Mouse (Mus musculus): Measurements from ENCODE around the gene Rxra. TPM values are rescaled to one million over a fixed set of nuclear protein-coding genes. Genes with fewer than 3 reads are reported as not detected.
A peak's percentile ranks its signal among the peaks of the same experiment; 100 is the strongest.

The Rxra gene
- total and polyA plus RNA-seq, 2 experiments from 2014 or later: 2.1 to 19.3 TPM

- no peak for ATAC-seq
- Histone ChIP-seq H3K36me3 (ENCODE audit: insufficient read depth) (no peaks in the 10 kb centered on the region), H3K9ac (no peak overlapping the region), H3K27me3 (ENCODE audit: insufficient read depth, low read length) (no peaks in the 10 kb centered on the region), H3K4me3 (ENCODE audit: low read depth, low read length) (no peak overlapping the region), H3K27ac (ENCODE audit: low read depth, low read length) (no peak overlapping the region), H3K4me1 (ENCODE audit: insufficient read depth) (no peaks in the 10 kb centered on the region), H3K9me3 (ENCODE audit: low read length) (no peaks in the 10 kb centered on the region), H3K4me2 (ENCODE audit: low read depth) (no peak overlapping the region)
- WGBS: 31% methylated on average over 5 of the region's 5 CpGs
- TF ChIP-seq CTCF (IDR thresholded peaks at IDR 0.05; ENCODE audit: low read depth): no peak
- DNase-seq: no peak
These were observed 5.5 kb upstream of the Rxra start for GRCm38 (mm10) chr2:27670746-27671145.

- ATAC-seq (peak; percentile 50), DNase-seq (no peak)
- Histone ChIP-seq H3K27me3 (ENCODE audit: insufficient read depth, low read length) (no peaks in the 10 kb centered on the region), H3K9ac (no peak overlapping the region), H3K36me3 (ENCODE audit: insufficient read depth) (no peaks in the 10 kb centered on the region), H3K4me3 (ENCODE audit: low read depth, low read length) (no peak overlapping the region), H3K9me3 (ENCODE audit: low read length) (no peaks in the 10 kb centered on the region), H3K4me2 (ENCODE audit: low read depth) (no peak overlapping the region), H3K27ac (ENCODE audit: low read depth, low read length) (no peak overlapping the region), H3K4me1 (ENCODE audit: insufficient read depth) (no peaks in the 10 kb centered on the region)
- 5% methylated on average over 3 of the region's 3 CpGs for WGBS
- TF ChIP-seq CTCF (IDR thresholded peaks at IDR 0.05; ENCODE audit: low read depth): no peak
These were observed 4.6 kb upstream of the Rxra start for GRCm38 (mm10) chr2:27671633-27672091.

GRCm38 (mm10) chr2:27676478-27677325, 462 bp downstream of the Rxra start:
- peak; percentile 59 for DNase-seq
- peaks cover 7% of the 10 kb centered on the region; the same call in 1 of the 2 replicates for H3K4me1 ChIP-seq (ENCODE audit: insufficient read depth)
- H3K27me3 ChIP-seq (ENCODE audit: insufficient read depth, low read length): no peaks in the 10 kb centered on the region
- WGBS: 2% methylated on average over 37 of the region's 106 CpGs
- ATAC-seq: peak; percentile 53
- TF ChIP-seq CTCF (IDR thresholded peaks at IDR 0.05; ENCODE audit: low read depth): no peak
- H3K4me3 ChIP-seq (ENCODE audit: low read depth, low read length): peak overlapping the region; percentile 83
- peak overlapping the region; percentile 67 for H3K27ac ChIP-seq (ENCODE audit: low read depth, low read length)
- no peaks in the 10 kb centered on the region for H3K9me3 ChIP-seq (ENCODE audit: low read length)
- H3K9ac ChIP-seq: peak overlapping the region; percentile 72
- H3K4me2 ChIP-seq (ENCODE audit: low read depth): peak overlapping the region; percentile 96
- no peaks in the 10 kb centered on the region for H3K36me3 ChIP-seq (ENCODE audit: insufficient read depth)

GRCm38 (mm10) chr2:27677411-27678310, 1.4 kb downstream of the Rxra start:
- peak overlapping the region; percentile 72 for H3K9ac ChIP-seq
- DNase-seq: peak; percentile 56
- H3K9me3 ChIP-seq (ENCODE audit: low read length): no peaks in the 10 kb centered on the region
- H3K27me3 ChIP-seq (ENCODE audit: insufficient read depth, low read length): no peaks in the 10 kb centered on the region
- peak overlapping the region; percentile 83 for H3K4me3 ChIP-seq (ENCODE audit: low read depth, low read length)
- 2% methylated on average over 67 of the region's 77 CpGs for WGBS
- TF ChIP-seq CTCF (IDR thresholded peaks at IDR 0.05; ENCODE audit: low read depth): no peak
- H3K4me2 ChIP-seq (ENCODE audit: low read depth): peak overlapping the region; percentile 96
- no peaks in the 10 kb centered on the region for H3K36me3 ChIP-seq (ENCODE audit: insufficient read depth)
- ATAC-seq: peak; percentile 26
- H3K4me1 ChIP-seq (ENCODE audit: insufficient read depth): peaks cover 7% of the 10 kb centered on the region; the same call in 1 of the 2 replicates
- H3K27ac ChIP-seq (ENCODE audit: low read depth, low read length): peak overlapping the region; percentile 67

- no peak for TF ChIP-seq CTCF (IDR thresholded peaks at IDR 0.05; ENCODE audit: low read depth)
- ATAC-seq (no peak), DNase-seq (no peak)
- H3K4me3 ChIP-seq (ENCODE audit: low read depth, low read length): peak overlapping the region; percentile 83
- H3K9ac ChIP-seq: peak overlapping the region; percentile 72
- WGBS: 16% methylated on average over 4 of the region's 4 CpGs
- peak overlapping the region; percentile 96 for H3K4me2 ChIP-seq (ENCODE audit: low read depth)
- no peak overlapping the region for H3K27ac ChIP-seq (ENCODE audit: low read depth, low read length)
- H3K4me1 ChIP-seq (ENCODE audit: insufficient read depth): peaks cover 7% of the 10 kb centered on the region; the same call in 1 of the 2 replicates
- no peaks in the 10 kb centered on the region for H3K9me3 ChIP-seq (ENCODE audit: low read length)
- H3K36me3 ChIP-seq (ENCODE audit: insufficient read depth): no peaks in the 10 kb centered on the region
- no peaks in the 10 kb centered on the region for H3K27me3 ChIP-seq (ENCODE audit: insufficient read depth, low read length)
These were observed 2.1 kb downstream of the Rxra start for GRCm38 (mm10) chr2:27678331-27678730.

- no peaks in the 10 kb centered on the region for H3K36me3 ChIP-seq (ENCODE audit: insufficient read depth)
- H3K27me3 ChIP-seq (ENCODE audit: insufficient read depth, low read length): no peaks in the 10 kb centered on the region
- DNase-seq (no peak), ATAC-seq (no peak)
- H3K4me2 ChIP-seq (ENCODE audit: low read depth): peak overlapping the region; percentile 96; the same call in 1 of the 2 replicates
- no peak for TF ChIP-seq CTCF (IDR thresholded peaks at IDR 0.05; ENCODE audit: low read depth)
- 33% methylated on average over 7 of the region's 7 CpGs for WGBS
- H3K4me1 ChIP-seq (ENCODE audit: insufficient read depth): peaks cover 7% of the 10 kb centered on the region; the same call in 1 of the 2 replicates
- no peak overlapping the region for H3K9ac ChIP-seq
- H3K9me3 ChIP-seq (ENCODE audit: low read length): no peaks in the 10 kb centered on the region
- H3K27ac ChIP-seq (ENCODE audit: low read depth, low read length): no peak overlapping the region
- peak overlapping the region; percentile 83; the same call in 1 of the 2 replicates for H3K4me3 ChIP-seq (ENCODE audit: low read depth, low read length)
These were observed 2.7 kb downstream of the Rxra start for GRCm38 (mm10) chr2:27678836-27679480.

All from forebrain, postnatal 0 days (tissue).